Mouse (Mus musculus): ENCODE measurements at regions not wholly inside any gene's neighbourhood (a gene's known extent, or its start where the extent isn't known, plus 50 kb on each side); places are given as distances from the start of the nearest gene placed in this dataset.

DNA sequence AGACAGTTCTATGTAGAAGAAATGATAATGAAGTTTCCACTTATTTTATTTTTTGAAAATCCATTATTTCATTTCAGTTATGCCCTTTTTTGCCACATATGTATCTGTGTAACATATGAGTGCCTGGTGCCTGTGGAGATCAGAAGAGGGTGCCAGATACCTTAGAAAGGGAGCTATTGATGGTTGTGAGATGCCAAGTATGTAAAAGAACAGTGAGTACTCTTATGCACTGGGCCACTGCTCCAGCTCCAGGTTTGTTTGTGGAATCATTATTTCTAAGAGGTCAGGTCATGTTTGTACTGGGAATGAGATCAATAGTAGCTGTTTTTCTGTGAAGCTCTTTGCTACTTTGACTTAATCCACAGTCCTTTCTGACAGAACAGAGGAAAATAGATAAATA lies 68.1 kb downstream of the Cenpw start:
- no peak for DNase-seq (ENCODE audit: extremely low spot score in 1 of 2, low spot score in 1 of 2)

DNA sequence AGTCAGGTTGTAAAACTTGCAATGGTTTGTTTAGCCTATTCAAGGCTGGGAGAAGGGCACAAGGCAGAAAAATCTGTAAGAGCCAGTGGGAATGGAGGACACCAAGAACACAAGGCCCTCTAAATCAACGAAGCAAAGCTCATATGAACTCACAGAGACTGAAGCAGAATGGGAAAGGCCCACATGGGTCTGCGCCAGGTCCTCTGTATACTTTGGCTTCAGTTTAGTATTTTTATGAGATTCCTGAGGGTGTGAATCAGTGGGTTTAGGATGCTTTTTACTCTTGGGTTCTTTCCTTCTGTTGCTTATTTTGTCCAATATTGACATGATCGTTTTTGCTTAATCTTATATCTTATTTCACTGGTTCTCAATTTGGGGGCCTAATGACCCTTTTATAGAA lies 90.0 kb downstream of the Cenpw start:
- no peak for DNase-seq (ENCODE audit: extremely low spot score in 1 of 2, low spot score in 1 of 2)

DNA sequence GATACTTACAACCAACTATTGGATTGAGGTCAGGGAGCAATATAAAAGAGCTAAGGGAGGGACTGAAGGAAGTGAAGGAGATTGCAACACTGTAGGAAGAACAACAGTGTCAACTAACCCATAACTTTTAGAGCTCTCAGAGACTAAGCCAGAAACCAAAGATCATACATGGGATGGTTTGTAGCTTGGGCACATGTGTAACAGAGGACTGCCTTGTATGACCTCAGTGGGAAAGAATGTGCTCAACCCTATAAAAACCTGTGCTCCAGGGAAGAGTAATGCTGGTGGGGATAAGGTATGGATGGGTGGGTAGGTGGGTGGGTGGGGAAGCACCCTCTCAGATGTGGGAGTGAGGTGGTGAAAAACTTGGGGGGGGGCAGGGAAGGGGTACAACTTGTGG lies 97.9 kb downstream of the Cenpw start:
- DNase-seq (ENCODE audit: extremely low spot score in 1 of 2, low spot score in 1 of 2), result no peak

GRCm38 (mm10) chr10:30094603-30095002 lies 105.8 kb downstream of the Cenpw start:
- DNase-seq (ENCODE audit: extremely low spot score in 1 of 2, low spot score in 1 of 2), result no peak

DNA sequence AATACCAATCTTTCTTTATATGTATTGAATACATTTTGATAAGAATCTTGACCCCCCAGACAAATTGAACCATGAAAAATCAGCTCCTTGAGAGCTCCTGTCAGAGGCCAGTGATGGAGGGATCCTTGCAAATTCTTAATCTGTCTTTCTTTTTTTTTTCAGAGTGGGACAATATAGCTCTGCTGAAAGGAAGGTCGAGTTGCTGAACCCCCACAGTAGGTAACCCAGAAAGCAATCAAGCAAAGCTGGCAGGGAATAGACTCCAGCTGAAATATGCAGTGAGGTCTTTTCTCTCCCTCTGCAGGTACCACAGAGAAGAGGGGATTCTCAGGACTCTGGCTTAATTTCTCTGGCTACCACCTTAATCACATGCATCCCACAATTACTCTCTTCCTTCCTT lies 108.8 kb downstream of the Cenpw start:
- no peak for DNase-seq (ENCODE audit: extremely low spot score in 1 of 2, low spot score in 1 of 2)

DNA sequence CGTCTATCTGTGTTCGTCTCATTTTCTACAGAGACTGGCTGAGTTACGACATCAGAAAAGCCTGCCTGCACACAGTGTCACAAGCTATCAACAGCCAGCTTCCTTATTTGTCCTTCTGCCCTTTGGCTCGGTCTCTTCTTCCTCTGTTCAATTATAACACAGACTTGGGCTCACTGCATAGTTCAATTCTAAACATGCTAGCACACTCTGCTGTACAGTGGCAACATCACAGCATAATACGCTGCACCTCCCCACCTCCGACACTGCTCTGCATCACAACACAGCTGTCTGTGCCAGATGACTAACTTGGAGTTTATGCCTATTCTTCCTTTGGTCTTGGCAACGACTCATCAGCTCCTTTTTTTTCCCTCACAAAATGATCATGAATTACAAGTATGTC lies 111.0 kb downstream of the Cenpw start:
- peak; percentile 29 to 69 for DNase-seq (ENCODE audit: extremely low spot score in 1 of 2, low spot score in 1 of 2)

DNA sequence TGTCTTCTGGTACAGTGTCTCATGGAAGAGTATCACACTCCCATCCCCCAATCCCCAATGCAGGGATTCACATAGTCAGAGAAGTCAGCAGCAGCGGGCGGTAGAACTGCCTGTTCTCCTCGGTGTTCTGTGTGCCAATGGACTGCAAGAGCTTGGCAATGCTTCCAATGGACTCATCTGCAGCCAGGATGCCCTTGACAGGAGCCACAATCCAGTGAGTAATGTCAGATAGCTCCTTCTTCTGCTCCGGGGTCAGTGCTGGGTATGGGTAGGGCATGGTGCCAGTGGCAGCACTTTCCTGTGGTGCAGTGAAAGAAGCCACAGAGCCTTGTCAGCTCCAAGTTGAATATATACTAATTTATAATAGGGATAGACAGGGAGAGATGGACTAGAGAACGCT lies 115.3 kb downstream of the Cenpw start:
- no peak for DNase-seq (ENCODE audit: extremely low spot score in 1 of 2, low spot score in 1 of 2)

GRCm38 (mm10) chr10:30066692-30067091 lies 133.7 kb downstream of the Cenpw start:
- no peak for DNase-seq (ENCODE audit: extremely low spot score in 1 of 2, low spot score in 1 of 2)

GRCm38 (mm10) chr10:30030621-30031020 lies 169.7 kb downstream of the Cenpw start:
- DNase-seq (ENCODE audit: extremely low spot score in 1 of 2, low spot score in 1 of 2), result peak; percentile 5 to 41

DNA sequence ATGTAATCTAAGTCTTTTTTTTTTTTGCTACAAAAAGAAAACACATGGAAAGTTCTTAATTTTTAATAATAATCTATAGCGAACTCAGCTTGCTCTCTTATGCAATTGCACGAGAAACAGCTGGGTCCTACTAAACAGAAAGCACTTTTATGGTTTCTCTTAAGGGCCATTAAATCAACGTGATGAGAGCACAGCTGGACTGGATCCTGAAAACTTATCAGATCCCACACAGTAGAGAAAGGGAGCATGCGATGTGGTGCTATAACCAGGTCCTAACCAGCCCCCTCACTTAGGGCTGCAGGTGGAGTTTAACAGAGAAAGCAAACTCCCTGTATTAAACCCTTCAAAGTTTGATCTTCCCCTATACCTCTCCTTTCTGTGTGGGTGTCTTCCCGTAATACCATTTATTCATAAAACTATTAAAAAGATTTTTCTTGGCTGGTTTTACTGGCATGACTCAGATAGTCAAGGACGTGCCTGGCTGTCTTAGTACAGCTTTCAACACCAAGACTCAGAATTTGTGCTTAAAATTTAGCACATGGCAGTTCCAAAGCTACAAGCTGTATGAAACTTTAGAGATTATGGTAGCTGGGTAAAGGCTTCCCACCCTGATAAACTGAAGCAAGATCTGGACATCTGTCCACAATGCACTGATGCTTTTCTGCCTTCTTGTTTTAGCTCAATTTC lies 197.3 kb downstream of the Cenpw start:
- no peak for DNase-seq (ENCODE audit: extremely low spot score in 1 of 2, low spot score in 1 of 2)

DNA sequence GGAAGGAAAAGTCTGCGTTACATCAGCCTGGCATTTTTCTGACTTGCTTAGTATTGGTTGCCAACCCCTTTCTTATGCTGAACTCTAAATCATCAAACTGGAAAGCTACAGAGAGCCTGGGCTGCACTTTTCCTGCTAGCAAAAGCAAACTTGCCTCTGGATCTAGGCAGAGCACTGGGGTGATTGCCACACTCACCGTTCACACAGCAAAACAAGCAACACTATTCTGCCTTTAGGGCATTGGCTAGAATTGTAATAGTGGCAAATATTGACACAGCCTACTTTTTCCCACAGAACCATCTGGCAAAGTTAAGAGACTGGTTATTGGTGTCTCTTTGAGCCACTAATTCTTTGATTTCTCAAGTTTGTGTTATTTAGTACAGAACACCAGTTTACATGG lies 199.5 kb downstream of the Cenpw start:
- DNase-seq (ENCODE audit: extremely low spot score in 1 of 2, low spot score in 1 of 2), result no peak

DNA sequence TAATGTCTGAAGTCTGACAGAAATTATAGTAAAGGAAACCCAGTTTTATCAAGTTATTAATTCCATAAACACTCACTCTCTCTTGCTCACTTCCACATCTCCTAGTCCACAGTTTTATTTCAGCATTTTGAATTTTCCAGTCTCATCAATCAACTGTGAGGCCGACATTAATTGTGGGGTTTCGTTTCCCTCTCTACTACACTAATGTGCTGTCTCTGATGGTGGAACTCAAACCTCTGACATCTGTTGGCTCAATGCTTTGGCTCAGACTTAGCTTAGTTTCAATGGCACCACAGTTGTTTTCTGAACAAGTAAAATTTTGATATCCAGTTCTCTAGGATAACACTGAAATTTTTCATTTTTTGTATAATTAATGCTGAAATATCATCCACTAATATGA lies 218.8 kb downstream of the Cenpw start:
- no peak for DNase-seq (ENCODE audit: extremely low spot score in 1 of 2, low spot score in 1 of 2)
